Mouse (Mus musculus) cortical plate, adult 2 months (tissue): ENCODE results near the gene Itgb3. TPM values are rescaled to one million over a fixed set of nuclear protein-coding genes. Genes with fewer than 3 reads are reported as not detected.

Source experiments
- H3K27ac ChIP-seq: fragments of 200-500 bp; 2 replicates; pipeline ENCODE4 v1.5.1; 2012; ENCODE audit warnings: low read length, control low read depth, inconsistent platforms; ENCODE audit not compliant: insufficient read depth
- H3K4me1 ChIP-seq: fragments of 200-500 bp; 2 replicates; pipeline ENCODE4 v1.6.1; 2011; ENCODE audit warnings: low read length; ENCODE audit not compliant: control insufficient read depth, insufficient read depth
- H3K4me3 ChIP-seq: fragments of 200-500 bp; 2 replicates; pipeline ENCODE4 v1.5.1; 2011; ENCODE audit warnings: mild to moderate bottlenecking, low read length, control low read depth; ENCODE audit not compliant: insufficient read depth
- CTCF ChIP-seq: fragments of 200-500 bp; IDR thresholded peaks from 2 replicates; pipeline ENCODE4 v1.5.1; 2011; ENCODE audit warnings: mild to moderate bottlenecking, control low read depth, low read length; ENCODE audit not compliant: insufficient read depth; ENCODE audit errors: extremely low read depth
- POLR2A ChIP-seq: fragments of 200-500 bp; IDR thresholded peaks from 2 replicates; pipeline ENCODE4 v1.6.1; 2011; ENCODE audit warnings: mild to moderate bottlenecking, low read length, control low read depth; ENCODE audit not compliant: insufficient read depth; ENCODE audit errors: extremely low read depth
- polyA plus RNA-seq: library from polyadenylated mRNA; depleted of rRNA; stranded (reverse); fragments of >200 nt; gene quantifications from 2 replicates; pipeline ENCODE4 v1.2.3, GENCODE M21; 2012; rRNA removed

The Itgb3 gene
- polyA plus RNA-seq, 1 experiment: 2.4 TPM

DNA sequence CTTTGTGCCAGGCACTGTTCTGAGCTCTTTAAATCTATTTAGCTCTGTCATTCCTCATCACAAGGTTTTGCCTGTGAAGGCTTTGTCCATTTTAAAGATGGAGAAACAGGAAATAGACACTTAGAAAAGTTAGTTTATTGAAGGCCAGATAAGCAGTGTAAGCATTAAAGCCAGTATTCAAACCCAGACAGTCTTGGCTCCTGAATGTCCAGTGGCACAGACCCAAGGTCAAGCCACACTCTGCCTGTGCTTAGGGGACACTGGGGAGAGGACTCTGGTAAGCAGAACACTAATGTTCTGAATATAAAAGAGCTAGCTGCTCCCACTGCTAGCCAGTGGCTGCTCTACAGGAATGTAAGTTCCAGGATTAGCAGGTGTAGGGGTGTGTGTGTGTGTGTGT is 56.6 kb downstream of the Itgb3 start:
- no peak for TF ChIP-seq POLR2A
- TF ChIP-seq CTCF: no peak
- Histone ChIP-seq H3K4me3 (no peak overlapping the region), H3K4me1 (no peaks in the 10 kb centered on the region), H3K27ac (no peak overlapping the region)

DNA sequence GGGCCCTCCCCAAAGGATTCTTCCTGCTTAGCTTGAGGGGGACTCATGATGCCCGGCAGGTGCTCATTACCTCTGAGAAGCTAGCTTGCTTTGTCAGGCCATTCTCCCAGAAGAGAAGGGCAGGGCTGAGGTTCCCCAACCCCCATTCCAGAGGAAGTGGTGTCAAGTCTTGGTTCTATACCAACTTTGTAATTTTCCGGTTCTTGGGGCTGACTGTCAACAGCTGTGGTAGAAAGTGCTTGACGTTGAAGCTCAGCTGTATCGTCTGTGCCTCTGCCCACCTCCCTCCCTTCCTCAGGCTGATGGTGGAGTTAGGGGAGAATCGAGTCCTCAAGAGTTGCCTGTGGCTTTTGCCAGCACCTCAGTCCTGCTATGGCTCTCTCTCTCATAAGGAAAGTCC is 59.6 kb downstream of the Itgb3 start:
- TF ChIP-seq POLR2A (no peak), CTCF (no peak)
- Histone ChIP-seq H3K27ac (no peak overlapping the region), H3K4me1 (no peaks in the 10 kb centered on the region)

DNA sequence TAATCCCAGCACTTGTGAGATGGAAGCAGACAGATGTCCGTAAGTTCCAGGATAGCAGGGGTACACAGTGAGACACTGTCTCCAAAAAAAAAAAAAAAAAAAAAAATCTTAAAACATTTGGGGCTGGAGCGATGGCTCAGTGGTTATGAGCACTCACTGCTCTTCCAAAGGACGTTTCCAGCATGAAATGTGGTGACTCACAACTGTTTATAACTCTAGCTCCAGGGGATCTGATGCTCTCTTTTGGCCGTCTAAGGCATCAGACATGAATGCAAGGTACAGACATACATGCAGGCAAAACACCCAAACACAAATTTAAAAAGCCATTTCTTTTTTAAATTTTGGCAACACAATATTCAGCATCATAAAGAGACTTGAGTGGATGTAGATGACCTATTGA is 65.6 kb downstream of the Itgb3 start:
- Histone ChIP-seq H3K4me3 (no peak overlapping the region), H3K4me1 (no peaks in the 10 kb centered on the region), H3K27ac (no peak overlapping the region)
- TF ChIP-seq POLR2A (no peak), CTCF (no peak)

More for the DNA sequence above, 59.6 kb downstream of the Itgb3 start:
- no peak overlapping the region for H3K4me3 ChIP-seq

DNA sequence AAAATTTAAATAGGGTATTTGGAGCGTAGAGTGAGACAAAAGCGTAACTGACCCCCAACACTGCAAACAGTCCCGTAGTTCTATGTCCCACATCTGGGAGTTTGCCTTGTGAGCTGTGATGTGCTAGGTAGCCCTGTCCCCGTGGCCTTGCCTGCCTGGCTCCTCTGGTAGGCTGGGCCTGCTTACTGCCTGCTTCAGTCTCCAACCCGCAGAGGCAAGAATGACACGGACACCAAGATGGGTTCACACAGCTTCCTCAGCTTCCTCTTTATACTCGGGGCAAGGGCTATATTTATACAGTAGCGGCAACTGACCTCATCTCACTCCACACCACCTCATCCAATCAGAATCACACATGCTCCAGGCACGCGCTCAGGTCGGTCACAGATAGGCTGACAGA is 67.0 kb downstream of the Itgb3 start:
- Histone ChIP-seq H3K27ac (no peak overlapping the region), H3K4me1 (no peaks in the 10 kb centered on the region), H3K4me3 (no peak overlapping the region)
- TF ChIP-seq CTCF: no peak
- no peak for TF ChIP-seq POLR2A

DNA sequence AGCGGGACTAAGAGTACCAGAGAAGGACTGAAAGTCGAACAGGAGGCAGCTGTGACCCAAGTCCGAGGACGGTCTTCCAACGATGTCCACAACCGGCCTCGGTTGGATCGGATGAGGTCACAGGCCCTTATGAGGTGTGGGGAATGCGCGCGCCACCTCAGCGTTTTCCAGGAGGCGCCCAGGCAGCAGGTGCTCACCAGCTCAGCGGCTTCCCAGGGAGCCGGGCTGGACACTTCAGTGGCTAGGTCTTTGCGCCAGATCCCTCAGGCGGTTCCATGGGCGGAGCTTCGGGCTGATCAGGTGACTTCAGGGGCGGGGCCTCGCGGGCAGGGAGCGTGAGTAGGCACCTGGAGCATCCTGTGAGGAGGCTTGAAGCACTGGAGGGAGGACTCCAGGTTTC is 77.7 kb downstream of the Itgb3 start, which contains the start of gene Gm11639:
Gene Gm11639 (plus strand): TSS at position 160 of the 400 bp plus-strand sequence.
- Histone ChIP-seq H3K27ac (no peak within 1 kb of the TSS), H3K4me3 (no peak within 1 kb of the TSS), H3K4me1 (no peaks in the 10 kb centered on the region)
- TF ChIP-seq POLR2A (no peak), CTCF (no peak)

DNA sequence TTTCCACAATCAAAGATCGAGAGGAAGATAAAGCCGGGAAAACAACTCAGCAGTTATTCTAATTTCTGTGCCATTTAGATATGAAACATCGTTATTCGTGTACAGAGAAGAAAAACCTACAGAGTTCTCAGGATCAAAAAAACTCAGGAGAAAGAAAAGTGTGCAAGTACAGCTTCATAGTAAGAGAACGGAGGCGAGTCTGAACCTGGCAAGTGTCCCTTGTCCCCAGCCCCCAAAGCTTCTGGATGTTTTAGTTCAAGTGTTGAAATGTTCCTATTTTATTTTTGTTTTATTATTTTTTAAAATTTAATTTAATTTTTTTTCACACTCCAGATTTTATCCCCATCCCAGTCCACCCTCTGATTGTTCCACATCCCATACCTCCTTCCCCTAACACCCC is 85.4 kb downstream of the Itgb3 start:
- no peaks in the 10 kb centered on the region for H3K4me1 ChIP-seq
- no peak overlapping the region for H3K27ac ChIP-seq
- TF ChIP-seq CTCF (no peak), POLR2A (no peak)
- no peak overlapping the region for H3K4me3 ChIP-seq

DNA sequence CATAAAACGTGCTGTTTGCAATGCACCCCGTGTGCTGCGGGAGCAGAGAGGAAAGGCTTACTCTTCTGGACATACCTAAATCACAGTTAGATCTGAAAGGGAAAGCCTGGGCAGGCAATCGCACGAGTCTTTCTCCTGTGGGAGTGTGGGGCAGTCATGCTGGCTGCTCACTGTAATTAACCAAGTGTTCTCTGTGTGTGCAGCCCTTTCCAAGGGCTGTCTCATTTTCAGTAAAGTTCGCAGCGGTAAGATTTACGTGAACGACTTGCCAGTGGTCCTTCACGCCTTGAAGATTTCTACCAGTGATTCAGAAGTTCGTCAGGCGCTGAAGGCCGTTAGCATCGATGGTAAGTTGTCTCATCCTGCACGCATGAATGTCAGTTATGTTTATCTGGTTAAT is 96.3 kb downstream of the Itgb3 start:
- no peaks in the 10 kb centered on the region for H3K4me1 ChIP-seq

DNA sequence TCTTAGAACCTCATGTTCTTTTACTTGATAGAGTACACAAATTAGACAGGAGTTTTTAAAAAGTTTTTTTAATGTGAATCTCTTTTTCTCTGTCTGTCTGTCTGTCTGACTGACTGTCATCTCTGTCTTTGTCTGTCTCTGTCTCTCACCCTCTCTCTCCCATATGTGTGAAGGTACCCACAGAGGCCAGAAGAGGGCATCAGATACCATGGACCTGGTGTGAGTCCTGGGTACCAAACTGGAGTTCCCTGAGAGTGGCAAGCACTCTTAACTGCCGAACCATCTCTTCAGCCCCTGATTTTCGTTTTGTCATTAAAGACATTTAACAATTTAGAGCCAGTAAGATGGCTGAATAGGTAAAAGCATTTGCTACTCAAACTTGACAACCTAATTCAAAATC is 99.3 kb downstream of the Itgb3 start:
- TF ChIP-seq CTCF (peak; percentile 19; the same call in 1 of the 2 replicates), POLR2A (no peak)
- Histone ChIP-seq H3K4me3 (no peak overlapping the region), H3K4me1 (no peaks in the 10 kb centered on the region)

More for the DNA sequence above, 96.3 kb downstream of the Itgb3 start:
- H3K4me3 ChIP-seq: no peak overlapping the region
- no peak overlapping the region for H3K27ac ChIP-seq
- no peak for TF ChIP-seq CTCF
- TF ChIP-seq POLR2A: no peak

More for the DNA sequence above, 99.3 kb downstream of the Itgb3 start:
- H3K27ac ChIP-seq: no peak overlapping the region

Other genes with a start within 250 kb of the Itgb3 start
- gene Kansl1, start 139.1 kb upstream of the Itgb3 start, polyA plus RNA-seq: 85.7 and 86.2 TPM in 2 replicates
- 22.2 and 23.8 TPM in 2 replicates for gene Cdc27, start 57.4 kb upstream of the Itgb3 start, polyA plus RNA-seq
- 70.4 and 74.0 TPM in 2 replicates for gene Myl4, start 57.3 kb upstream of the Itgb3 start, polyA plus RNA-seq
- gene Gm11639, start 77.7 kb downstream of the Itgb3 start, polyA plus RNA-seq: 0.09 and 0.17 TPM in 2 replicates